Mouse (Mus musculus) limb, embryonic 14.5 days (tissue): ENCODE data around the gene Surf2. TPM values are rescaled to one million over a fixed set of nuclear protein-coding genes. Genes with fewer than 3 reads are reported as not detected.

ENCODE experiments used
- ATAC-seq: fragments of 200-750 bp; cut with Nextera tagmentation; 2 replicates; pipeline ENCODE4 v1.8.0; 2017; ENCODE audit warnings: low read depth, moderate number of reproducible peaks, moderate TSS enrichment; ENCODE audit not compliant: low FRiP score
- DNase-seq: peaks from one replicate; pipeline ENCODE4 v3.0.0-alpha.2; 2015; ENCODE audit warnings: low spot score
- H3K27ac ChIP-seq: fragments of 300-500 bp; sonication (generic); replicated peaks from 2 replicates; pipeline ENCODE4 v1.5.1; 2014; ENCODE audit warnings: low read depth, mild to moderate bottlenecking, low read length, moderate library complexity, mixed read lengths
- H3K27me3 ChIP-seq: fragments of 300-500 bp; sonication (generic); 2 replicates; pipeline ENCODE4 v1.6.1; 2014; ENCODE audit warnings: low read length, mixed read lengths; ENCODE audit not compliant: control insufficient read depth, insufficient read depth
- H3K36me3 ChIP-seq: fragments of 300-500 bp; sonication (generic); 2 replicates; pipeline ENCODE4 v1.6.1; 2014; ENCODE audit warnings: mild to moderate bottlenecking, low read length, moderate library complexity, mixed read lengths; ENCODE audit not compliant: control insufficient read depth, insufficient read depth
- H3K4me1 ChIP-seq: fragments of 300-500 bp; sonication (generic); 2 replicates; pipeline ENCODE4 v1.6.1; 2014; ENCODE audit warnings: antibody characterized with exemption, low read length, mixed read lengths; ENCODE audit not compliant: control insufficient read depth, insufficient read depth
- H3K4me2 ChIP-seq: fragments of 300-500 bp; sonication (generic); replicated peaks from 2 replicates; pipeline ENCODE4 v1.6.1; 2014; ENCODE audit warnings: low read depth, mild to moderate bottlenecking, low read length, moderate library complexity; ENCODE audit not compliant: severe bottlenecking
- H3K4me3 ChIP-seq: fragments of 300-500 bp; sonication (generic); replicated peaks from 2 replicates; pipeline ENCODE4 v1.5.1; 2014; ENCODE audit warnings: low read length
- H3K9ac ChIP-seq: fragments of 300-500 bp; sonication (generic); 2 replicates; pipeline ENCODE4 v1.6.1; 2014; ENCODE audit warnings: mild to moderate bottlenecking, low read depth, low read length, moderate library complexity; ENCODE audit not compliant: severe bottlenecking
- H3K9me3 ChIP-seq: fragments of 300-500 bp; sonication (generic); 2 replicates; pipeline ENCODE4 v1.6.1; 2016; ENCODE audit warnings: low read length; ENCODE audit not compliant: control insufficient read depth
- POLR2A ChIP-seq: fragments of 200-500 bp; IDR thresholded peaks from 2 replicates; pipeline ENCODE4 v1.8.0; 2012; ENCODE audit warnings: inconsistent platforms, mild to moderate bottlenecking, moderate library complexity, borderline replicate concordance; ENCODE audit not compliant: insufficient read depth, insufficient read length; ENCODE audit errors: extremely low read depth
- WGBS: fragments of 180-500 bp; shearing (Covaris S2); extraction: QIAGEN DNeasy Blood & Tissue Kit; methylation state at CpG from one replicate; pipeline ENCODE4 v1.1.7; 2014; 5-methylcytosine and 5-hydroxymethylcytosine counted together
- polyA plus RNA-seq, 2 experiments: library from polyadenylated mRNA; depleted of rRNA in 1 of 2; stranded (reverse) in 1 of 2; unstranded in 1 of 2; fragments of >200 nt; fragmentation: Nextera tagmentation in 1 of 2; extraction: Ambion mirVana in 1 of 2; gene quantifications; 2 replicates each; pipeline versions ENCODE4 v1.2.1 to v1.2.3; 2012 to 2014

Surf2 gene
- polyA plus RNA-seq, 2 experiments, result 30.7 to 41.6 TPM

- no peak for ATAC-seq
- WGBS, result 93% methylated on average over 6 of the region's 6 CpGs
Measured at GRCm38 (mm10) chr2:26927745-26928476, 11.7 kb downstream of the Surf2 start.

GRCm38 (mm10) chr2:26930390-26930789 lies 14.2 kb downstream of the Surf2 start:
- Histone ChIP-seq H3K4me3 (no peak overlapping the region), H3K9me3 (no peaks in the 10 kb centered on the region), H3K9ac (no peak overlapping the region), H3K27me3 (no peaks in the 10 kb centered on the region), H3K4me1 (peaks cover 26% of the 10 kb centered on the region), H3K36me3 (peaks cover 63% of the 10 kb centered on the region), H3K4me2 (no peak overlapping the region), H3K27ac (no peak overlapping the region)
- no peak for ATAC-seq
- DNase-seq, result peak; percentile 42
- no peak for TF ChIP-seq POLR2A
- 39% methylated on average over 1 of the region's 1 CpGs for WGBS

More at GRCm38 (mm10) chr2:26927745-26928476, 11.7 kb downstream of the Surf2 start:
- peaks cover 26% of the 10 kb centered on the region for H3K4me1 ChIP-seq
- no peaks in the 10 kb centered on the region for H3K9me3 ChIP-seq
- H3K27me3 ChIP-seq, result no peaks in the 10 kb centered on the region
- H3K9ac ChIP-seq, result 0 out of 2 replicates have a peak overlapping the region, but pooled peaks have one; percentile 13
- H3K4me3 ChIP-seq, result no peak overlapping the region
- peaks cover 88% of the 10 kb centered on the region for H3K36me3 ChIP-seq
- no peak overlapping the region for H3K4me2 ChIP-seq
- H3K27ac ChIP-seq, result no peak overlapping the region
- no peak for TF ChIP-seq POLR2A
- DNase-seq, result no peak

DNA sequence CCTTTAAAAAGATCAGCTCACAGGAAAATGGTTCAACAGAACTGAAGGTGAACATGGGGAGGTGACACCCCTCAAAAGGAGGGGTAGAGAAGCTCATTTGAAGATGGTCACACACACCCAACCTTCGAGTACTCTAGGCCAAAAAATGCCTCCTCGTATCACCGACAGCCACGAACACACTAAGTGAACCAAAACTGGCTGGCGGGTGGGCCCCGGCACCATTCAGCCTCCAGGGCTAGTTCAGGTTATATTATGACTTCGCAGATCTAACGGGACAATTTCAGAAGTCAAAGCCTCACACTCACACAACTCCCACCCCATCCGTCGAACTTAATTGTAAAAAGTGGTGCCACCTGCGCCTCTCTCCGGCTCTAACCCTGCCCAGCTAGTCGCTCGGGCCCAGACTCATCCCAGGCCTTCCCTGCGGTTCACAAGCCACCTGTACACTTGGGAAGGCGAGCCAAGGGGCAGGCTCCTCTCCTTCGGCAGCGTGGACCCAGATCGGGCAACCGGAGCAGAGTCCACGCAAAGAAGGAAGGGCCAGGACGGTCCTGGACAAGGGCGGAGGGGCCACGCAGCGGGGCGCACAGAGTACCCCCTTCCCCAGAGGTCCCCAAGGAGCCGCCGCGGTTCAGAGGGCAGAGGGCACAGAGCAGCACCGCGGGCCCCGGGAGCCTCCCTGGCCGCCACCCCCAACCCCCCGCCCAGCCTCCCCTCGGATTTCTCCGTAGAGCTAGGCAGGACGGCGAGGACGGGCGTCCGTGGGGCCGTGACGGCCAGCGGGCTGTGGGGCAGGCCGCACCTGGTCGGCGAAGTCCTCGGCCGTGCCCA lies 16.5 kb downstream of the Surf2 start:
- DNase-seq (no peak), ATAC-seq (peak; percentile 44; the same call in 1 of the 2 replicates)
- peak overlapping the region; percentile 93 for H3K4me3 ChIP-seq
- no peaks in the 10 kb centered on the region for H3K9me3 ChIP-seq
- H3K27me3 ChIP-seq, result no peaks in the 10 kb centered on the region
- peak overlapping the region; percentile 93 for H3K27ac ChIP-seq
- H3K9ac ChIP-seq, result peak overlapping the region; percentile 97
- TF ChIP-seq POLR2A, result no peak
- WGBS, result 2% methylated on average over 43 of the region's 49 CpGs
- H3K4me2 ChIP-seq, result peak overlapping the region; percentile 57
- peaks cover 42% of the 10 kb centered on the region for H3K36me3 ChIP-seq
- peaks cover 26% of the 10 kb centered on the region for H3K4me1 ChIP-seq

DNA sequence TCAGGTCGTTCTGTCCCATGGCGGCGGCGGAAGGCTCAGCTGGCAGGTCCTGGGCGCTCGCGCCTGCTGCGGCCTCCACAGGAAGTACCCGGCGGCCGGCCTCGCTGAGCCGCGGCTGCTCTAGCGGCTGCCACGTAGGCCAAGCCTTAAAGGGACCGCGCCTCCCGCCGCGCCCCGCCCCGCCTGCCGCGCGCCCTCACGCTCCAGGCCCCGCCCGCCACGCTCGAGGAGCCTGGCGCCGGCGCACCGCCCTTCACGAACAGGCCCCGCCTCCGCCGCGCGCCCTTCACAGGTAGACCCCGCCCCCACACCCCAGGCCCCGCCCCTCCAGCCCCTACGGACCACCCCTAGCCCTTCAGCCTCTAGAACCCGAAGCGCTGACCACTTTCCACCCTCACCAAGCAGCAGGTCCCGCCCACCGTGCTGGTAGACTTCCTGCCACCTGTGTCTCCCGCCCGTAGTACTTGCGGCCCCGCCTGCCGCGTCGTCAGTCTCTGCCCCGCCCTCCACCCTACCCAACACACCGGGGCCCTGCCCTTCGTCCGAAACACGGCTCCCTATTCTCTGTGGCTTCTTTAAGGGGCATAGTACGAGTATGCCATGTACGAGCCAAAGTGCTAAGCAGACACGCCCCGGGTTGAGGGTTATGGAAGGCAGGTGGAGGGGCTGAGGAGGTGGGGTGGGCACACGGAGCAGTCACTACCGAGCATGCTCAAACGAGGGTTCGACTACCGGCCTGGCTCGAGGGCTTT lies 17.3 kb downstream of the Surf2 start, which contains the start of the genes Surf4 and Stkld1:
Gene Surf4, minus strand, starts transcription at position 625 of the 752 bp plus-strand sequence.
Gene Stkld1, plus strand, starts transcription at position 744 of the 752 bp plus-strand sequence.
- Histone ChIP-seq H3K27ac (peak within 1 kb of the TSS; percentile 93), H3K4me1 (peaks cover 26% of the 10 kb centered on the region), H3K9ac (peak within 1 kb of the TSS; percentile 97), H3K27me3 (no peaks in the 10 kb centered on the region), H3K4me3 (peak within 1 kb of the TSS; percentile 93), H3K4me2 (peak within 1 kb of the TSS; percentile 57), H3K9me3 (no peaks in the 10 kb centered on the region), H3K36me3 (peaks cover 34% of the 10 kb centered on the region)
- DNase-seq, result peak; percentile 95
- under 1% methylated on average over 50 of the region's 70 CpGs for WGBS
- peak; percentile 96 for ATAC-seq
- peak; percentile 95 for TF ChIP-seq POLR2A

DNA sequence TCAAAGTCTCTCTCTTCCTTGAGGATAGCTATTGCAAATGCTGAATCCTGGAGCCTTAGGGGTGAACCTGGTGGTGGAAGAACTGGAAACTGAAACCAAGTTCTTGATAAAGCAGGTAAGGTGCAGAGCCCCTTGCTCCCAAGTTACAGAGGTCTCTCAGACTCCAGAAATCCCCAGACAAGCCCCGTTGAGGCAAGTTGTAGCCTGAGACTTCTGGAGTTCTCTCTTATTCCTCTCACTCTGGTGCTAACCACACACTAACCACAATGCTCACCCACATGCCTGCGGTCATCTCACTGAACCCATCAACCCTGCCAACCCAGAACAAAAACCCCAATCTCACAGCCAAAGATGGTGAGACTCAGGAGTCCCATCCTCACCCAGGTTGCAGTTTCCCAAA lies 19.1 kb downstream of the Surf2 start:
- peaks cover 20% of the 10 kb centered on the region for H3K4me1 ChIP-seq
- 94% methylated on average over 2 of the region's 2 CpGs for WGBS
- no peaks in the 10 kb centered on the region for H3K27me3 ChIP-seq
- DNase-seq, result no peak
- no peak for TF ChIP-seq POLR2A
- peaks cover 16% of the 10 kb centered on the region for H3K36me3 ChIP-seq
- no peak overlapping the region for H3K27ac ChIP-seq
- H3K9me3 ChIP-seq, result no peaks in the 10 kb centered on the region
- no peak overlapping the region for H3K9ac ChIP-seq
- H3K4me2 ChIP-seq, result no peak overlapping the region
- ATAC-seq, result no peak
- H3K4me3 ChIP-seq, result no peak overlapping the region
